Mouse (Mus musculus) bone marrow, adult 2 months (tissue): ENCODE results near the gene Wrap53.

ENCODE experiments used
- CTCF ChIP-seq: fragments of 200-500 bp; IDR thresholded peaks from 2 replicates; pipeline ENCODE4 v1.5.1; 2011; ENCODE audit warnings: low read length, control low read depth; ENCODE audit not compliant: control insufficient read depth, insufficient read depth
- POLR2A ChIP-seq: fragments of 200-500 bp; IDR thresholded peaks from 2 replicates; pipeline ENCODE4 v1.6.1; 2011; ENCODE audit warnings: low read depth, mild to moderate bottlenecking, control low read depth, low read length, borderline replicate concordance; ENCODE audit not compliant: control insufficient read depth

GRCm38 (mm10) chr11:69523651-69524050, 56.4 kb downstream of the Wrap53 start:
- TF ChIP-seq CTCF: no peak
- no peak for TF ChIP-seq POLR2A
